Mouse (Mus musculus) bone marrow macrophage, adult 2 months (primary cell): Measurements from ENCODE around the gene Tap1.

Experiments
- CTCF ChIP-seq: IDR thresholded peaks from 2 replicates; pipeline ENCODE4 v1.5.1; 2012; ENCODE audit warnings: low read depth, mild to moderate bottlenecking, low read length, moderate library complexity
- POLR2A ChIP-seq: IDR thresholded peaks from 2 replicates; pipeline ENCODE4 v1.6.1; 2012; ENCODE audit warnings: mild to moderate bottlenecking, low read depth, low read length, borderline replicate concordance

- TF ChIP-seq CTCF (no peak), POLR2A (no peak)
Measured at GRCm38 (mm10) chr17:34138655-34139054, 48.7 kb upstream of the Tap1 start.
